Mouse (Mus musculus): ENCODE data around the gene Fstl4.

DNA sequence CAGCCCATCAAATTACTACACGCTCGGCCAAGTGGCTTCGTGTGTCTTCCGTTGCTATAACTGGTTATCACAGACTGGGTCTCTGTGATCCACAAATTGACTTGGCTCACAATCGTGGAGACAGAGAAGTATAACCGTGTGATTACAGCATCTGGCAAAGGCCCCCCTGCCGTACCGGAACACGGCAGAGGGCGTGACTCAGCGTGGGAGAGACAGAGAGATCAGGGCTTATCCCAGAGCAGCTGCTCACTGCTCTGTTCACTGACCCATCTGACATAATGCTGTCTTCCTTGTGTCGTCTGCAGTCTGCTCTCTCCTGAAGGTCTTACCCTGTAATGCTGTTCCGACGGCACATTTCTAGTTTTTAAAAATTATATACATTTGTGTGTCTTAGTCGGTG, 36.0 kb upstream of the Fstl4 start:
- TF ChIP-seq CTCF (IDR thresholded peaks at IDR 0.05) (no peak), POLR2A (IDR thresholded peaks at IDR 0.05; ENCODE audit: insufficient read depth, low read depth, low read length) (no peak), EP300 (IDR thresholded peaks at IDR 0.05; ENCODE audit: insufficient read depth, low read depth, low read length) (no peak)
